Mouse (Mus musculus) megakaryocyte, adult 5-6 weeks (primary cell): ENCODE data around the gene Cd248. TPM values are rescaled to one million over a fixed set of nuclear protein-coding genes. Genes with fewer than 3 reads are reported as not detected.
"Not testable (repeated sequence)": the region's sequence is repeated elsewhere in the genome, so short reads cannot be mapped to it uniquely, and the experiment has no call there.

Source experiments
- ATAC-seq: 2 replicates; pipeline ENCODE4 v1.8.0; 2016; ENCODE audit warnings: mild to moderate bottlenecking, inconsistent platforms; ENCODE audit not compliant: poor library complexity, severe bottlenecking
- total RNA-seq, 2 experiments: library from RNA; stranded (forward) in 1 of 2; stranded (reverse) in 1 of 2; fragments of 153-499, 151-499 nt in 1 of 2; fragments of 221-1000, 200-1000 nt in 1 of 2; gene quantifications; 2 replicates each; pipeline versions ENCODE4 v1.2.3 to v1.2.4; 2015 to 2017

The Cd248 gene
- total RNA-seq, 2 experiments from 2014 or later: 0.13 TPM; not detected in 1

DNA sequence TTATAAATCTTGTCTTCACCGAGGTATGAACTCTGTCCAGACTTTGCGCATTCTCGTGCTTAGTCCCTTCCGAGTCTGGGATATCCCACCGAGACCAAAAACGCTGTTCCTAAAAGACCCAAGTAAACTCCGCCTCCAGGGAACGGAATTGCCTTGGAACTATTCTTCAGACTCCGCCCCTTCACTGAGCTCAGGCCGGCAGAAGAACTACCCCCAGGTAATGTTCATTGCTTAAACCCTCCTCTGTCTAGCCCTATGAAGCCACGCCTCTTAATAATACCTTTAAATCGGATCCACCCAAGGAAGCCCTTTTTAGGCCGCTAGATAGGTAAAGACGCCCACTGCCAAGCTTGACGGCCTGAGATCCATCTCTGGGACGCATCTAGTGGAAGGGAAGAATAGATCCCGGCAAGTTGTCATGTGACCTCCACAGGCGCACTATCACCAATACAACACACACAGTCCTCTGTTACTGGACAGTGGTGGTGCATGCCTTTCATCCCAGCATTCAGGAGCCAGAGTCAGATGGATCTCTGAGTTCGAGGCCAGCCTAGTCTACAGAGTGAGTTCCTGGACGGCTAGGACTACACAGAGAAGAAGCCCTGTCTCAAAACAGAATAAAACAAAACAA, 4.6 kb downstream of the Cd248 start:
- ATAC-seq: 0 out of 2 replicates have a peak, but pooled peaks have one; percentile 11

DNA sequence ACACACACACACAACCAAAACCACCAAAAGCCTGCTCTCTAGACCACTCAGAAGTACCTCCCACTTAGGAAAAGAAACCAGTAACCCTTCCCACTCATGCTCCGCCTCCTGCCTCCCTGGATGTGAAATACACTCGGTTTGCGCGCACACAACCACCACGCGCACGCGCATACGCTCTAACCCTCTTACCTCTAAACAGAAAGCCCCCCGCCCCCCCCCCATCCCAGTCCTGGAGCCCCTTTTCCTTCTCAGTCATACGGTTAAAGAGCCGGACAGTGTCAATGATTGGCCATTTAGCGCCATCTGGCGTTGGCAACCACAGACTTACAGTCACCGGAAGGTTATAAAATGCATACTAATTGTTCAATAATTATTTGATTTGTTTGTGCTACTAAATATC, 5.2 kb downstream of the Cd248 start:
- ATAC-seq: peak; percentile 50

DNA sequence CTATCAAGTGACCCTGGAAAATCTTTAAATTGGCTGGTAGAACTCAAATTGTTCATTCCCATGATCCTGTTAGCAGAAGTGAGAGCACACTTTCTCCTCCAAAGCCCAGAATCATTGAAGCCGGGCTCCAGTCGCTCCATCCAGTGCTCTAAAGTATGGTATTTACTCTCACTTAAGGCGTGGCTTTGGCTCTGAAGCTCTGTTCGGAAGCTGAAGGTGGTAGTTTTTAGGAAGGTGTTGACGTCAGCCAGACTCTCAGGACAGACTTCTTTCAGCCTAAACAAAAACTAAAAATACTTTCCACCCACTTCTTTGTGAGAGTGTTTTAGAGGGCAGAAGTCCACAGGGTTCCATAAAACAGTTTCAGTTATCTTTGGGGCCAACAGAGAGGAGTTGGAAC, 5.6 kb downstream of the Cd248 start:
- no peak for ATAC-seq

DNA sequence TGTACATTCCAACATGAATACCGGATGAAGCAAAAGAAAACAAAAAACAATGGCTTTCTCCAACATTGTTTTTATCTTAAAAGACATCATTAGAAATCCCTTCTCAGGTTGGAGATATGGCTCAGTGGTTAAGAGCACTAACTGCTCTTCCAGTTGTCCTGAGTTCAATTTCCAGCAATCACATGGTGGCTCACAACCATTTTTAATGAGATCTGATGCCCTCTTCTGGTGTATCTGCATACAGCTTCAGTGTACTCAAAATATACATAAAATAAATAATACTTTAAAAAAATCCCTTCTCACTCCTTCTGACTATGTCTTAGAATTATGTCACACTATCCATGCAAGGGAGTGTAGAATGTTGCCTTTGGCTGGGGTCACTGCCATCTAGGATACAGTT, 11.4 kb downstream of the Cd248 start:
- no peak for ATAC-seq

DNA sequence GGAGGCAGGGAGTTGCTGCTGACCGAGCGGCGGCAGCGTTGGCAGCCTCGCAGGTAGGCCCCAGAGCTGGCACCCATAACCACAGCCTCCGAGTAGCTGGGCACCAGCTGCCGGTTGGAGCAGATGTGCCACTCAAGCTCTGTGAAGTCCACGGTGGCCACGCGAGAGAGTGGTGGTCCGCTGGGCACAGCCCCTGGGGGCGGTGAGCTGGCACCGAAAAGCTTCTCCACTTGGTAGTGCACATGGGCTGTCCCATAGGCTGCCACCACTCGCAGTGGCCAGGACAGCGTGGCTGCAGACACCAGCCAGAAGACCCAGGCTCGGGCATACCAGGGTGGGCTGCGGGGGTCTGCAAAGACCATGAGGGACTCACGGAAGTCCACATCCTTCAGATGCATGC, 14.1 kb downstream of the Cd248 start:
- no peak for ATAC-seq

DNA sequence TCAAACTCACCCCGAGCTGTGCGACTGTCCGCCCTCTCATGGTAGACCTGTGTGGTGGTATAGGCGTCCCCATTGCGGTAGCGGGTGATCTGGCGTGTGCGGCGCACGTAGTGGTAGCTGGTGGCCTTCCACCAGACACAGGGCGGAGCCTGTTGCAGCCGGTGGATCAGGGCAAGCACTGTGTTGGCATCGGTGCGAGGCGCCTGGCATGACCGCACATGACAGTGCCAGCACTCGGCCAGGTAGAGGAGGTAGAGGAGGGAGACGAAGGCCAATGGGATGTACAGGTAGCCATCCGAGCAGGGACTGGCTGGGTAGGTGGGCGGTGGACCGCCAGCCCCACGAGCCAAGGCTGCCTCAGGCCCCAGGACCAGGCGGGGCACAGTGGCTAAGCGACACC, 14.7 kb downstream of the Cd248 start:
- ATAC-seq: no peak

DNA sequence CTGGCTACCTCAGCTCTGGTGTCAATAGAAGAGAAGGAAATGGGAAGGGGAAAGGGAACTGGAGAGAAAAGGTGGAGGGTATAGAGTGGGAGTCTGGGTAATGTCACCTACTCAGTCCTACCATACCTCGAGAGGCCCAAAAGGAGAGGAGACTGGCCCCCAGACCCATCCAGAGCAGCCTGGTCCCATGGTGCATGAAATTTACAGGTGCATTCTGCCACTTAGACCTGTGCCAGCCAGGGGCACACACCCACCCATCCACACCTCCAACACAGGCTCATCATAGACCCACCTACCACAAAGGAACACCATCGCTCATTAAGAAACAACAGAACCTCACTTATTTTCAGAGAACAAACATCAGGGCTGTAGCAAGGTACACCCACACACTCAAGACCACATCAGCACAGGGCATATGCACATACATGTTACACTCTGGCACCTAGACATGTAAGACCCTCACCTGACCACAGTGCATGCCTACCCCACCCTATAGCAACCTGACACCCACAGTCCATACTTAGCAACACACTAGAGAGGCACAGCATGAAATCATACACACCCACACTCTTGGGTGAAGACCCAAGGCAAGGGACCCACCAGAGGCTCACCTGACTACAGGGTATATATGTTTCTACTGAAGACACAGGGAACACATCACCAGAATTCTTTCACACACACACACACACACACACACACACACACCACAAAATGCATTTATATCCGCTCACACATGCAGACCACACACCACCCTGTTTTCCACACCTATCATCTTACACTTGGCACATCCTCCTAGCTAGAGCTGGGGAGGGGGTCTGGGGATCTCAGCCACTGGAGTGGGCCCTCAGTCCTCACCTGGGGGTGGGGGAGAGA, 16.3 kb downstream of the Cd248 start:
- no peak for ATAC-seq

DNA sequence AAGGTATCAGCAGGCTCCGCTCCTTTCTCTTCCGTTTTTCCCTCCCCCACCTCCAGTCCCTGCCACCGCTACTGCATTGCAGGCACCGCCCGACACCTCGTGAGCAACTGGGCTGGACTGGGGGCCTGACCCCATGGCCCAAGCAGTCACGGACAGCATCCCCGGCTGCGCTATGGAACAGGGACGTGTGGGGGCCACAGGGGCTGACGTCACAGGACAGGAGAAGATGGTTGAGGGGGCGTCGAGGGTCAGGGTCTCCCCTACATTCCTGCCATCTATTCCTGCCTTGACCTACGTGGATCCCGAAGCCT, 16.9 kb downstream of the Cd248 start:
- no peak for ATAC-seq

DNA sequence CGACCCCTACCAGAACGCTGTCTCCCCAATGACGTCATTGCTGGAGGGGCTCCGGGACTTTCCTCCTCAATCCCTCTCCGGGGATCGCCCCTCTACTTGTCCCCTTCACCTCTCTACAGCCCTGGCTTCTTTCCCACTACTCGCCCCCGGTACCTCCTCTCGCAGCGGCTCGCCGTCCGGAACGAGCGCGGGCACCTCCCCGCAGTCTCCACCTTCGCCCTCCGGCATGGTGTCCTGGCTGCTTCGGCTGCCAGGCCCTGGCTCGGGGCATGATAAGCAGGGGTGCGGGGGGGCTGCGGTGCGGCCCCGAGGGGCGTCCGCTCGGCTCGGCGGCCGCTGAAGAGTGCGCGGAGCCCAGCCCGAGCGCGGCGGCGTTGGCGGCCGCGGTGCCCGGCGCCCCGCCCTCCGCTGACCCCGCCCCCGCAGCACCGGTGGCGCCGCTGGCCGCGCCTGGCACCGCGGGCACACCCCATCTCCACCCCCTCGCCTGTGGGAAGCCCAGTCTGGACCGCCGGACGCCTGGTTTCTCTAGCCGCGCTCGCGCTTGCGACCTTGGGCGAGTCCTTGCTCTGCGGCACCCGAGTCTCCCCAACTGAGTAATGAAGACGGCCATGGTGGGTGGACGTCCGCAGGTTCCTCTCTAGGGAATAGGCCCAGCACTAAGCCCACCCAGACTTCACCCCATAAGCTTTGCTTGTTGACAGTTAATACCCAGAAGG, 17.4 kb downstream of the Cd248 start, which contains the start of gene Tmem151a:
Gene Tmem151a (minus strand): TSS at position 387 of the 719 bp plus-strand sequence.
- ATAC-seq: 0 out of 2 replicates have a peak, but pooled peaks have one; percentile 20

DNA sequence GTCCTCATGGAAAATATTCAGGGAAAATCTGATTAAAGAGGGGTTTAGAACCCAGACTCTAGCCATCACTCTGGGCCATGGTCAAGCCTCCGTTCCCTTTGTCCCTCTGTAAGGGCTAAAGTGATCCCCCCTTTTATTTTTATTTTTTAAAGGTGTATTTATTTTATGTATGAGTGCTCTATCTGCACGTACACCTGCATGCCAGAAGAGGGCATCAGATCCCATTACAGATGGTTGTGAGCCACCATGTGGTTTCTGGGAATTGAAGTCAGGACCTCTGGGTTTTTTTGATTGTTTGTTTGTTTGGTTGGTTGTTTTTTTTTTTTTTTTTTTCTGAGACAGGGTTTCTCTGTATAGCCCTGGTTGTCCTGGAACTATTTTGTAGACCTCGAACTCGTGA, 18.7 kb downstream of the Cd248 start:
- not testable (repeated sequence) for ATAC-seq

DNA sequence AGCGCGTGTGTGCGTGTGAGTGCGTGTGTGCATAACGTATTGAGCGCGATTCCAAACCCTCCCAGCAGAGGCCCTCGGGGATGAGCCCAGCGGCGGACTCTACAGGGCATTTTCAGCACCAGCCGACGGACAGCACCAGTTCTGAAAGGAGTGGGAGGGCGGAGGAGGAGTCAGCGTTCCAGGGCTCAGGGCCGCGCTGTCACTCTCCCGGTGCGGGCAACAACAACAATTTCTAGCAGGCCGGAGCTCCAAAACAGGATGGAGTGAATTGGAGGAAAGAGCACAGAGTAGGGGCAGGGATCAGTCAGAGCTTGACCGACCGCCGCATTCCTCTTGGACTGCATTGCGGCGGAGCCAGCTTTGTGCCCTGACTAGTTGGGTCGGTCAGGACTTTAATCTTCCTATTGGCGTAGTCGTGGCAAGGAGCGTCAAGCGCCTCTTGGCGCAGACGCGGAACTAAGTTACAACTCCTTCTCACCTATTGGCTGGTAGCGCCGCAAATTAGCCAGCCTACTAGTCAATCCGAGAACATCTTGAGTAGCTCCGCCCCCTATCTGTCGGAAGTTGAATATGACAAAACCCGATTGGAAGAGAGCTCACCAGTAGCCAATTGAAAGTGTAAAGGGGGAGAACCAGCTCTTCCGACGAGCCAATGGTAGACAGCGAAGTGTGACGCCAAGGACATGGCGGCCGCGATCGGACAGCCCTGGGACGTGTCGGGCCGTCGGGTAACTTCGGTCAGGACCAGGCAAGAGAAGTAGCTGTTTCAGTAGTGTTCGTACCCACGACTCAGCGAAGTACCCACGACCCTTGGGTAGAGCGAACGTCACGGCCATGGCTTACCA, 20.2 kb downstream of the Cd248 start, which contains the start of gene Yif1a:
Gene Yif1a (plus strand): TSS at position 655 of the 845 bp plus-strand sequence.
- peak; percentile 91 for ATAC-seq

DNA sequence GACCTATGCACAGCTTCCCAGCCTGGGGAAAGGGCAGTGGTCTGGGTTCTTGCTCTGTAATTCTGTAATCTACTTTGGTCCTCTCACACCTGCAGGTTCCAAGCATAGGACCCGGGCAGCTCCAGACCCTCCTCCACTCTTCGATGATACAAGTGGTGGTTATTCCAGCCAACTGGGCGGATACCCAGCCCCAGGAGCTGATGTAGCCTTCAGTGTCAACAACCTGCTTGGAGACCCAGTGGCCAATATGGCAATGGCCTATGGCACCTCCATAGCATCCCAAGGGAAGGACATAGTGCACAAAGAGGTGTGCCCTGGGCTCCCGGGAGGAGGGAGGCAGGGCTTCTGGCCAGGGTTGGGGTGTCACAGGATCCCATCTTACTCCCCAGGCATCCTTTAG, 21.4 kb downstream of the Cd248 start:
- no peak for ATAC-seq

DNA sequence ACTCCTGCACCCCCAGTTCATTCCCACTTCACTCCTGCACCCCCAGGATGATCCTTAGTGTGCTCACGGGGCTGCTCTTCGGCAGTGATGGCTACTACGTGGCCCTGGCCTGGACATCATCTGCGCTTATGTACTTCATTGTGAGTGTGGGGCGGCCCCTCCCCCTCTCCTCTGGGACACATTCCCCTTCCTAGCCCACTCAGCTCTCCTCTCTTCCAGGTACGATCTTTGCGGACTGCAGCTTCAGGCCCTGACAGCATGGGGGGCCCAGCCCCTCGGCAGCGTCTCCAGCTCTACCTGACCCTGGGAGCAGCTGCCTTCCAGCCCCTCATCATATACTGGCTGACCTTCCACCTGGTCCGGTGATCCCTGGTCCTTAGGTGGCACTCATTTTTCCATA, 24.2 kb downstream of the Cd248 start:
- ATAC-seq: no peak

DNA sequence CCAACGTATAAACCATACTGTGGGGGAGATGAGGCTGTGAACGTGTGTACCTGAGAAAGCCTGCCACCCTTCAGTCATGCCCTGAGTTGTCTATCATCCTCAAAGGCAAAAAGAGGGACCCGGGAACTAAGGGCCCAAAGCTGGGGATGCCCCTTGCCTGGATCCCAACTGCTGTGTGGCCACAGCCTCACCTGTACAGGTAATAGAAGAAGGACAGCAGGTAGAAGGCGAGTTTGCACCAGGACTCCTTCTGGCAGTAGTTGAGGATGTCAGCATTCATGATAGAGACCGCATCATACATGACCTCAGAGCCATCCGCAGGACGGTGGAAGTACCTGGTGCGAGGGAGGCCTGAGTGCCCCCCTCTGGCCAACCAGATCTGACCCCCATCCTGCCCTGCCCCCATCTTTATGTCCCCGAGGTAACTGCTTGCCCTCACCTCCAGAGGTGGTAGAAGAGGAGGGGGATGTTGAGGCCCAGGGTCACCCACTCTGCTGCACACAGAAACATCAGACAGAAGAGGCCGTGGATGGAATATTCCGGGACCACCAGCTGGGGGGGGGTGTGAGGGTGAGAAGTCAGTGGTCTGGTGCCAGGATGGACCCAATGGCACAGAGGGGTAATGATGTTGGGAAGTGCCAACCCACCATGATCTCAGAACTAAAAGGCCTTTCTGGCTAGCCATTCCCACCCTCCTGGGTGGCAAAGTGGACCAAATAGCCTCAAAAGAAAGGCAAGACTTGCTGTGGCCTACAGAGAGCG, 25.8 kb downstream of the Cd248 start:
- no peak for ATAC-seq

DNA sequence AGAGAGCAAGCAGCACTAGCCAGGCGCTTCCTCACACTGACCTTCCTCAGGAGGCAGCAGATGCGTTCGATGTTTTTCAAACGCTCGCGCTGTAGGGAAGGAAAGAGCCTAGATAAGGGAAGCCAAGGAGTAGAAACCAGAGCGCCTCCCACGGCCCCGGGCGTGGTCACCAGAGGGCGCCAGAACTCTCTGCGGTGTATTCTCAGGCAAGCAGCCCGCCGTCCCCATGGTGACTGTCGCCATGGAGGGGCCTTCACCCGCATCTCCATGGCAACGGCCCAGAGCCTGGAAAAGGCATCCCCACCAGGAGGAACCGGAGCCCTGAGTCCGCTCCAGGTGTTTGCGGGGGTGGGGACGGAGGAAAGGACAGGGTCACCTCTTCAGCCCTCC, 26.4 kb downstream of the Cd248 start:
- ATAC-seq: peak; percentile 93

DNA sequence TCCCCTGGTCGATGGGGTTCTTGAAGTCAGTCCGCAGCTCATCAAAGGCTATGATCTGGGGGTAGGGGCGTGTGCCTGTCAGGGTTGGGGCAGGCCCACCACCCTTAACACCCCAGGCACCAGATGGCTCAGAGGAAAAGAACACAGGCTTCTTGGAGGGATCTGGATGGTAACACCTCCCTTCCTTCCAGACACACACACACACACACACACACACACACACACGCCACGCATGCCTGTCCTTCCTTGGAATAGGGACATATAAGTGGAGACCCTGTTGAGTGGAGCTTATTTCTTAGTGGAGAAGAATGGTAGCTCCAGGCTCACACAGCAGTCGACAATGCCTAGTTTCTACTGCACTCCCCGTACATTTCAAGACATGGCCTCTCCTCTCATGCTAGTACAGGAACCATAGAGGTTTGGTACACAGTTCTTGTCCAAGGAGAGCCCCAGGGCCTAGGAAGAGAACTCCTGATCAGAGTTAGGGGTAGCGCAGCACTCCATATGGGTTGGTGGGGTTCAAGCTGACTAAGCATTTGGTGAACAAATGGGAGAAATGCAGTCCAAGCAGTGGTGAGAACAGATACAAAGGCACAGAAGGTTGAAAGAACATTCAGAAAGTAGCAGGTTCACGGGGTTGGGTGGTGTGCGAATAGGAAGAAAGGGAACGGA, 27.0 kb downstream of the Cd248 start:
- ATAC-seq: no peak

DNA sequence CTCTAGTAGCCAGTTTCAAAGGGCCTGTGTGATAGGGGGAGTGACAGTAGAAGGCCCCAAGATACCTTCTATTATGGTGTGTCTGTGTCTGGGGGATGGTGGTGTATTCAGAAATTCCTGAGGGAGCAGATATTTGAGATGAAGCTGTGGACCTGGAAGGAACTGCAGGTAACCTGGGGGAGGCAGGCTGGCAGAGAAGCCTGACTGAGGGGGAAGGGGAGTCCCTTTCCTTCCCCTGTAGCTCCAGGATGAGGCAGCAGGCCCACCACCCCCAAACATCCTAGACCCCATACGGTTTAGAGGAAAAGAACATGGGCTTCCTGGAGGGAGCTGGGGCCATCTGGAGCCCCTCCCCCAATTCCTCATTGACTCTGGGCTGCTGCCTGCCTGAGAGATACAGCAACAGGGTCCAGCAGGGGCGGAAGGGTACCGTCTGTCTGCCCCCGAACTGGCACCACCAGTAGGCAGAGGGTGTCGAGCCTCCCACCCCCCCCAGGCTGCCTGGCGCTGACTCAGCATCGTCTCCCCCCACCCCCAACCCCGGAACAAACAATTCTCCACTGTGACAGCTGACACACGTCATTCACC, 28.1 kb downstream of the Cd248 start:
- ATAC-seq: no peak

DNA sequence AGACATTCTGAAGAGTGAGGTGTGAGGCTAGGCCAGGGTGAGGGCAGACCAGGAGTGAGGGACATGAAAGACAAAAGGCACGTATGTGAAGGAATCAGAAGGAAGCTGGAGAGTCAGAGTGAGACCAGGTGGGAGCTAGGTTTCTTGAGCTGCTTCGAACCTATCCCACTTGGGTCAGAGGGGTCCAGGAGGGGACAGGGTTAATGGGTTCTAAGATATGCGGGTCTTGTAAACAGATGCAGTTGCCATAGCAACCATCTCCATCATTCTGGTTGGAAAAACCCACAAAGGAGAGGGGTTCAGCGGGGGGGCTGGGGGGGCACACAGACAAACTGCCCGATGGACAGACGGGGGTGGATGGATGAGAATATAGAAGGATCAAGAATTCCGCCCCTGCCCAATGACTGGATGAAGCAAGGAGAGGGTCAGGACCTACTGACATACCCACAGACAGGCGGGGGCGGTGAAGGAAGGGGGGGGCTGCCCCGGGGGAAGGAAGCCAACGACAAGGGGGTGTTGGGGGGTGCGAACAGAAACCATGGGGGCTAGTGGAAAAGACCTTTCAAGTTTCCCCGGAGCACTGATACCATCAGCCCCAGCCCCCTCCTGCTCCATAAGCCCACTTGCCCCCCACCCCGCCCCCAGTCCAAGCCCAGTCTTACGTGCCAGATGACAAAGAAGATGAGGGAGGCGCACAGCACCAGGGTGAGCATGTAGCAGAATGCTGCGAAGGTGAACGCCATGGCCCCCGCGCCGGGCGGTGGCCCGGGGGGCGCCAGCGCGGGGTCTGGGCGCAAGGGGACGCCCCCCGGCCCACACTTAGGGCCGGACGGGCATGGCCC, 29.9 kb downstream of the Cd248 start:
- ATAC-seq: no peak
